Mouse (Mus musculus) retina, postnatal 7 days (tissue): ENCODE measurements at regions not wholly inside any gene's neighbourhood (a gene's known extent, or its start where the extent isn't known, plus 50 kb on each side); places are given as distances from the start of the nearest gene placed in this dataset.

ENCODE experiments used
- DNase-seq: peaks from one replicate; pipeline ENCODE4 v3.0.0-alpha.2; 2012; ENCODE audit warnings: low read depth, low spot score

DNA sequence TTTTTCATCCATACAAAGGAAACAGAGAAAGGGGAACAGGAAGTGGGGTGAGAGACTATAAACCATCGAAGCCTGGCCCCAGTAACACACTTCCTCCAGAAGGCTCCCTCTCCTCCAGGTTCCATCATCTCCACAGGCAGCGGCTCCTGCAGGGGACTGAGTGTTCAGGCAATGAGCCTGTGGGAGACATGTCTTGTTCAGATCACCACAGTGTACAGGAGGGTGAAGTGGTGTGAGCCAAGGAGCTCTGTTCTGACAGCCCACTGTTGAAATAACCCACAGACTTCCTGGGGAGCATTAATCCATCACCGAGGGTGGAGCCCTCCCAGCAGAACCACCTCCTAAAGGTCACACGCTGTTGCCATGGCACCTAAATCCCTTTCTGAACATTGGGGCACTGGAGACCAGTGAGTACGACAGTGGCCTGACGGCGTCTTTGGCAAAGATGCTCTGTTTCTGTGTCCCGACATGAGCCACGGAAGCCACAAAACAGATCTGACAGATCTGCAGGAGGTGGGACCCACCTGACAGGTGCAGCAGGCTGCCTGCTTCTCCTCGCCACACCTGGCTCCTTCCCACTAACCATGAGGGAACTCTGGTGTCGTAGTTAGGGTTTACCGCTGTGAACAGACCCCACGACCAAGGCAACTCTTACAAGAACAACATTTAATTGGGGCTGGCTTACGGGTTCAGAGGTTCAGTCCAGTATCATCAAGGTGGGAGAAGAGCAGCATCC is 60.9 kb downstream of the Psmg1 start:
- no peak for DNase-seq

DNA sequence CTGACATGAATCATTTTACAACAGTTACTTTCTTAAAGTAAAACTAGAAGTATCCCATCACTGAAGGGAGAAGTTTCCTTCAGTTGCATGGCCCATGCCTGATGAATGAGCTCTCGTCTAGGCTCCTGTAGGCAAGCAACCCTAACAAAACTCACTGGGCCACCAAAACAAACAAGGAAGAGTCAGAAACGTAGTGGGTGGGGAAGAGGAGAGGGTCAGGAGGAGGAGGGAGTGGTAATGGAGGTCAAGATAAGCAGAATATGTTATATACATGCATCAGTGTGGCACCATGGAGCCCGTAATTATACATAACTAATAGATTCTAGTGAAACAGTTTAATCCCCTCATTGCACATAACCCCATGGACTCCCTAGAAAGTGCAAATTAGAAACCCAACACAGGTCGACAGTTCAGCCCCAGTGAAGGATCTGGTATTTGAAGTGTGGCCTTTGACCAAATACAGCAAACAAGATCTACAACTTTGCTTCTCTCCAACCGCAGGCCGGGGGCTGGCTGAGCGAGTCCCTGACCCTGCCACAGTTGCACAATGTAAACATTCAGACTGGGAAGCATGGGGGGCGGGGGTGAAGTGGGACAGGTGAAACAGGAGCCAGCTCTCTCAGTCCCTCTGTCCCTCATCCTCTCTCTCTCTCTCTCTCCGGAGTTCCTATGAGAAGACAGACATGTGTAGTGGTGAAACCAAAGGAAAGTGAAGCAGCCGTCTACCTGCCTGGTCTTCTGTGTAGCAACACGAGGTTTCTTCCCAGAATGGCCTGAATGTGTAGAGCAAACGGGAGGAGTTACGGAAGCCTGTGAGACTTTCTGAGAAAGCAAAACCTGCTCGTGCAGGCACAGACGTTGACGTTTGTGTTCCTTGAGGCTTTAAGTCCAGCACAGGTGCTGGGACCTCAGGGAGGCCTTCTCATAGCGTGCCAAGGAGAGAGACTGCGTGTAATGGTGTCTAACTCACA is 62.2 kb downstream of the Psmg1 start:
- no peak for DNase-seq

DNA sequence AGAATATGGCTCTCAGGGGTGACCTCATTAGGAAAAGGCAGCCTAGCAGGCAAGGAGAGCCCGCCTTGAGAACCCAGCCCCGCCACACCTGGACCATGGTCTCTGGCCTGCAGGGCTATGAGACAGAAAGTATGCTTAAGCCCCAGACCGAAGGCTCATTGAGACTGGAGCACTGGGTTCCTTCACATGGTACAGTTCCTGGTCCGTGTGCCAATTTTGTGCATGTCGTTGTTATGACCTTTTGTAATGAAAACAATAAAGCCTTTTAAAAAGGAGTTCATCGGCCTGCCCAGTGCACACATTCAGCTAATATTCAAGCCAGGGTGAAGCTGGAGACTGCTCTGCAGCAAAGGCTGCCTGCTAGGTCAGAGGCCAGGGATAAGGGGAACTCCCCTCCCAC is 64.2 kb downstream of the Psmg1 start:
- no peak for DNase-seq

- no peak for DNase-seq
These were observed 66.0 kb downstream of the Psmg1 start for GRCm38 (mm10) chr16:95924716-95925115.

- no peak for DNase-seq
These were observed 66.8 kb downstream of the Psmg1 start for GRCm38 (mm10) chr16:95923991-95924390.

- no peak for DNase-seq
These were observed 68.3 kb downstream of the Psmg1 start for GRCm38 (mm10) chr16:95922369-95922934.

- DNase-seq: no peak
These were observed 69.6 kb downstream of the Psmg1 start for GRCm38 (mm10) chr16:95921169-95921568.

DNA sequence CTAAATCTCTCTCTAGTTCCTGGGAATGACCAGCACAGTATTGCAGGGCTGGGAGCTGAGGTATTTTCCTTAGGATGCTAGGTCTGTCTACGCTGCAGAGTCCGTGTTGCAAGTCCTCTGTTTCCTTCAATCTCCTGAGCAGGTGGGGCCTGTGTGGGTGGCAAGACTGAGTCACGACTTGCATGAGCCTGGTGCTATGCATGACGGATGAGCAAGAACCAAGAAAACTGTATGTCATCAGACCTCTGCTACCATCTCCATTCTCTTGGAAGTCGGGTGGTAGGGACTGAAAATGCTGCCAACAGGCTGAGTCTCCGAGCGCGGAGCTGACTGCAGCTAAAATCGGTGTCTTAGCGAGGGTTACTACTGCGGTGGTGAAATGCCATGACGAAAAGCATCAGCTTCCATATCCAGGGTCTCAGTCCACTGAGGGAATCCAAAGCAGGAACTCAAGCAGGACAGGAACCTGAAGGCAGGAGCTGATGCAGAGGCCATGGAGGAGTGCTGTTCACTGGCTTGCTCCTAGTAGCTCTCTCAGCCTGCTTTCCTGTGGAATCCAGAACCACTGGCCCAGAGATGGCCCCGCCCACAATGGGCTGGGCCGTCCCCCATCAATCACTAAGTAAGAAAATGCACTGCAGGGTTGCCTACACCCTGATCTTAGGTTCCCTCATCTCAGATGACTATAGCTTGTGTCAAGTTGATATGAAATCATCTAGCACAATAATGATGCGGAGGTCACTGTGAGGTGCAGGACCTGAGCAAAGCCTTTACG is 71.9 kb downstream of the Psmg1 start:
- DNase-seq: no peak

DNA sequence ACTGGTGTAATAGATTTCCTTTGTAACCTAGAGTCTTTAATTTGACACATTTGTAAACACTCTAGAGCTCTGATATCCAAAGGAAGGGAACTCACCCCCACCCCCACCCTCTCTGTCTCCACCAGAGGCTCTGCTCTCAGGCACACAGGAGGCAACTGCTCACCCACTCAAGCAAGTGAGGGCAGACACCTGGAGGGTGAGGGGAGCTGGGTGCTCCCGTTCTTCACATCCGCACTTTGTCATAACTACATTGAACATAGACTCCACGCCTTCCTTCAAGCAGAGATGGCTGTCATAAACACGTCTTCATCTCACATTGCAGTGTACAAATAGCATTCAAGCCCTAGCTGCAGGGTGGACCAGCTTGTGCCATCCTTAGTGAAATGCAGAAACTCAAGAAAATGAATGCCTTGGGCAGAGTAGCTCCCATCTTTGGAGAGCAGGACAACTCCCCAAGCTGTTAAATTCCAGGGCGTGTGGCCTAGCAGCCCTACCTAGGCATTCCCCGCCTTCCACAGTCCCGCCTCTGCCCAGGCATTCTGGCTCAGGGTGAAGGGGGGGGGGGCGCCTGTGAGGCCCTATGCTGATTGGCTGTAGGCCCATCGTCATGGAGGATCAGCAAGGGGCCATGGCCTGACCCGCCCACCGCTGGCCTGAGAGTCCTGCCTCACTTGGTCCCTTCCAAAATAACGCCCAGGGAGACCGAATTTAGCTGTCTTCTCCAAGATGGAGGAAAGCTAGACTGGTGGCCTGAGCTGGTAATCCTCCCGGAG is 72.9 kb downstream of the Psmg1 start:
- DNase-seq: no peak

GRCm38 (mm10) chr16:95913879-95914278 is 76.9 kb downstream of the Psmg1 start:
- DNase-seq: no peak

DNA sequence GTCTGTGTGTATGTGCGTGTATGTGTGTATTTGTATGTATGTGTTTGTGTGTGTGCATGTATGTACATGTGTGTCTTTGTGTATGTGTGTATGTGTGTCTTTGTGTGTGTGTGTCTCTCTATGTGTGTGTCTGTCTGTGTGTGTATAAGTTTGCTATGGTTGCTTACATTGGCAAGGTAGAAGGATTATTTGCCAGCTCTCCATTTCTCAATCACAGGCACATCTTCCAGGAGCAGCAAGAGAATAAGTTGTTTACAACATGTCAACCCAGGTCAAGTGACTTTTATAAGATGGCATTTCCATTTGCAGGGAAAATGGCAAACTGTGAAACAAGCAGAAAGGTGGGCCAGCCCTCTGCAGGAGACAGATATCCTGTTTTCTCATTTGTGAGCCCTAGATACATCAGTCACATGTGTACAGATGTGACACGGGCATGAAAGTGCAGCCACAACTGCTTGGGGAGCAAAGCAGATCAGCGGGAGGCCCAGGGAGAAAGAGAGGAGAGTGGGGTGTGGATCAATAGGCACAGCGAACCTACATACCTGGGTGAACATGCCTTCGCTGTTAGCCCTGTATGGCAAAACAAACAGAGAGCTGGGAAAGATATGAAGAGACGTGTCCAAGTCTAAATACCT is 86.1 kb downstream of the Psmg1 start:
- no peak for DNase-seq

DNA sequence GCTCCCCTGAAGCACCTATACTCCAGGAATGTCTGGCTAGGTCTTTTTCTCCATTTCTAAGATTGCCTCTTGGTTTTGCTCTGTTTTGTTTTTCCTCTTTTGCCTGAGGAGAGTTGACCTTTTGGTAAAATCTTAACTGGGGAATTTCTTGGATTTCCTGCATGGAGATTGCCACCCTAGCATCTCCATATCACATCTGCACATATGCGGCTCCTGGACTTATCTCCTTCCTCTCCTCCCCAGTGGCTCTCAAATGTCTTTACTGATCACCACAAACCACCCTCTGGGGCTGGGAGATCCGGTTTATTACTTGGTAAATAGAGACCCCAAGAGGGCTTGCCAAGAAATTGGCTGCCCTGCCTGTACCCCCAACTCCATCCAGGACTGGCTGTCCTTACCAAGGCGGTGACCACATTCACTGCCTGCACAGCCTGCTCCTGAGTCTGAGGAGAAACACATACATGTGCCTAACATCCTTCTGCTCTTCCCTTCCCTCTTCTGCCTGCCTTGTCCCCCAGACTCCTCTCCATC is 87.3 kb downstream of the Psmg1 start:
- DNase-seq: no peak

DNA sequence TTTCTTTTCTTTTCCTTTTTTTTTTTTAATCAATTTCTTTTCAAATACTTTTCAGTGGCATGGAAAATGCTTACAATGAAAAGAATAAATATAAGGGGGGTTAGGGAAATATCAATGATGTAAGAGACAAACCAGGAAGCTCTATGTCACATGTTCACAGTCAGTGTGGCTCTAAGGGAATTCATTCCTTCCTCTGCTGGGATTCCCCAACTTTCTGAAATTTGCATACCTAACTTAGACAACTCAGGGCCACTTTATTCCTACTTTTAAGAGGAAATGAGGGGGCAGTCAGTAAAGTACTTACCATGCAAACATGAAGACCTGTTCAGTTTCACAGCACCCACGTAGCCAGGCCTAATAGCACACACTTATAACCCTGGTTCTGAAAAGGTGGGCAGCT is 88.6 kb downstream of the Psmg1 start:
- DNase-seq: no peak

DNA sequence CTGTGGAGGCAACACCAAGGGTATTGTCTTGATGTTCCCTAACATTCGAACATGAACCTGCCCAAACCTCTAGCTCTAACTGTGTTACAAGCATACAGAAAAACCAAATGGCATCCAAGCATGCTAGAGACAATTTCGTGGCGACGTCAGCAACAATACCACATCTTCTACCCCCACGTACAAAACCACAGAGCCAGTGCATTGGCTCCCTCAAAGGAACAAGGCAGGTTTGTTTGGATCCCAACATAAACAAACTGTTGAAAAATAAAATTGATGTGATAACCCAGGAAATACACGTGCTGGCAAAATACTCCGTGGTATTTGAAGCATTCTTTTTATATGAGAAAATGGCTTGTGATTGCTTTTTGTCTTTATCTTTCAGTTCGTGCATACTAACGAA is 89.4 kb downstream of the Psmg1 start:
- DNase-seq: no peak

- DNase-seq: no peak
These were observed 90.6 kb downstream of the Psmg1 start for GRCm38 (mm10) chr16:95900181-95900580.

DNA sequence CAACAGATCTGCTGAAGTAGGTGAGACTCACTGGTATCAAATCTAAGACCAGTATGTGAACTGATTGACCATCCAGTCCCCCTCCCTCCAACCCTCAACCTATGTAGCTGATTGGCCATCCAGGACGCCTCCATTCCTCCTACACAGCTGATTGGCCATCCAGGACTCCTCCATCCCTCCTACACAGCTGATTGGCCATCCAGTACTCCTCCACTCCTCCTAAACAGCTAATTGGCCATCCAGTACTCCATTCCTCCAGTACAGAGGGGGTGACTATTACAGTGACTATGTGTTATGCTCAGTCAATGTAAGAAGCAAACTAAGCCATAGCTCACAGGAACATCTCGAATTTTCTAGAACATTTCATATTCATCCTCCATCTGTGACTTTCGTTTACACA is 91.1 kb downstream of the Psmg1 start:
- DNase-seq: no peak

- no peak for DNase-seq
These were observed 92.9 kb downstream of the Psmg1 start for GRCm38 (mm10) chr16:95897843-95898242.

- no peak for DNase-seq
These were observed 94.6 kb downstream of the Psmg1 start for GRCm38 (mm10) chr16:95896126-95896525.

DNA sequence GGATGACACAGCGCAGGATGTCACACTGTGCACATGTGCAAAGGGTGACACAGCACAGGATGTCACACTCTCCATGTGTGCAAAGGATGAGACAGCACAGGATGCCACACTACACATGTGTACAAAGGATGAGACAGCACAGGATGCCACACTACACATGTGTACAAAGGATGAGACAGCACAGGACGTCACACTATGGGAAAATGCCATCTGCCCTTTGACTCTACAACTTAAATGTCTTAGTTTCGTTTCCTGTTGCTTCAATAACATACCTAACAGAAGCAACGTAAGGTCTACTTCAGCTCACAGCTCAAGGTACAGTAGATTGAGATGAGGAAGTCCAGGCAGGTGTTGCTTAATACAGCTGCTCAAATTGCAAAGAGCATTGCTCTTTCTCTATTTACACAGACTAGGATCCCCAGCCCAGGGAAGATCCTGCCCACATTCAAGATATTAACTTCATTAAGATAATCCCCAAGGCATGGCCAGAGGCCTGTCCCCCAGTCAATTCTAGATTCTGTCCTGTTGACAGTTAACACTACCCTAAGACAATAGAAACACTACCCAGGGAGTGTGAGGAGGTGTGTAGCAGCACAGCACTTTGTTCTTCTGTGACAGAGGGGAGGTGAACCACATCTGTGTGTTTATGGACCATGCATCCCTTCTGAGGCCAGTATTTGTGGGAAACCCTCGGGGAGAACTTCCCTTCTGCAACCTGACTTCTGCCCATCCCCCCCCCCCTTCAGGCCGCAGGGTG is 97.0 kb downstream of the Psmg1 start:
- no peak for DNase-seq
